27 mouse cellular contexts compared by ENCODE assay signal in the genomic region with DNA sequence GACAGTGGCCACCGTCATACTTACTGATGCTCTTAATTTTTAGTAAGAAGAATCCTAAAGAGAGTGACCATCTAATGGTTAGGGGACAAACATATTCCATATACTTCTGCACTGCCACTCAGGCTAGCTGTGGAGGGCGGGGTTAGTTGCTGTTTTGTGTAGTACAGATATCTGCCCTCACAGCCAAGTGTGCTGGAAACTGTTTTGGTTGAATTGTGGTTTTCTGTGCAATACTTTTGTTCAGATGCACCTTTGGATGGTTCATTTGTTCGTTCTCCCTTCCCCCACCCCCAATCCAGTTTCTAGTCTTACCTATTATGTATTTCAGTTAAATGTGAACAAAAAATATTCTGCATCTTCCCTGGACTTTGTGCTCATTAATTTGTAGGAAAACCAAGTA.
A peak's percentile ranks its signal among the peaks of the same experiment; 100 is the strongest.
DNase-seq lines count a peak whose midpoint lies in the region; ATAC-seq lines count a peak whose summit lies in the region.
"Had no signal": no experiment of that assay in that cellular context is flagged by ENCODE, and none has a peak within 500 bp of the region (broad histone marks: within the 10 kb centered on the region; RNA-seq: fewer than 3 reads in every experiment).

No protein-coding gene starts in this region.

- no peaks in the 10 kb centered on the region for H3K9me3 ChIP-seq in liver, embryonic 15.5 days (replicated peaks)
- no peaks in the 10 kb centered on the region for H3K9me3 ChIP-seq in kidney, embryonic 15.5 days (replicated peaks)
- H3K9me3 ChIP-seq in kidney, embryonic 14.5 days (ENCODE audit: control insufficient read depth, low read length): no peaks in the 10 kb centered on the region
- H3K9me3 ChIP-seq: embryonic facial prominence, embryonic 12.5 days; forebrain, embryonic 13.5 days; heart, embryonic 10.5 days; limb, embryonic 10.5 days; limb, embryonic 15.5 days; lung, embryonic 15.5 days; midbrain, embryonic 12.5 days; neural tube, embryonic 13.5 days had no signal

- peak overlapping the region; percentile 29 for H3K4me2 ChIP-seq in liver, embryonic 15.5 days
- no peak overlapping the region for H3K4me2 ChIP-seq in kidney, embryonic 15.5 days
- H3K4me2 ChIP-seq in kidney, embryonic 14.5 days (replicated peaks; ENCODE audit: low read depth, low read length): no peak overlapping the region
- H3K4me2 ChIP-seq: embryonic facial prominence, embryonic 12.5 days; forebrain, embryonic 13.5 days; hindbrain, embryonic 14.5 days; limb, embryonic 15.5 days; lung, embryonic 15.5 days; midbrain, embryonic 12.5 days; neural tube, embryonic 13.5 days had no signal

- H3K9ac ChIP-seq in liver, embryonic 15.5 days: no peak overlapping the region
- H3K9ac ChIP-seq in kidney, embryonic 15.5 days: no peak overlapping the region
- H3K9ac ChIP-seq in kidney, embryonic 14.5 days (ENCODE audit: low read depth, low read length): no peak overlapping the region
- H3K9ac ChIP-seq: embryonic facial prominence, embryonic 12.5 days; forebrain, embryonic 13.5 days; hindbrain, embryonic 14.5 days; limb, embryonic 15.5 days; lung, embryonic 15.5 days; midbrain, embryonic 12.5 days; neural tube, embryonic 13.5 days had no signal

- 29% methylated on average over 3 of the region's 3 CpGs for WGBS in liver, embryonic 15.5 days (ENCODE audit: insufficient replicate concordance)
- WGBS in kidney, embryonic 15.5 days: 90% methylated on average over 3 of the region's 3 CpGs
- WGBS in kidney, embryonic 14.5 days: 94% methylated on average over 3 of the region's 3 CpGs

- H3K27ac ChIP-seq in liver, embryonic 15.5 days (replicated peaks): peak overlapping the region; percentile 88
- no peak overlapping the region for H3K27ac ChIP-seq in kidney, embryonic 15.5 days
- no peak overlapping the region for H3K27ac ChIP-seq in kidney, embryonic 14.5 days (ENCODE audit: low read depth, low read length)
- H3K27ac ChIP-seq: embryonic facial prominence, embryonic 12.5 days; forebrain, embryonic 13.5 days; heart, embryonic 10.5 days; hindbrain, embryonic 14.5 days; limb, embryonic 10.5 days; limb, embryonic 15.5 days; lung, embryonic 15.5 days; midbrain, embryonic 12.5 days; neural tube, embryonic 13.5 days had no signal

- DNase-seq in thymus, postnatal 0 days (ENCODE audit: low spot score): peak; percentile 4
- no peak for DNase-seq in thymus, postnatal 14 days
- peak; percentile 84 for DNase-seq in liver
- no peak for DNase-seq in ovary, postnatal 36 days (ENCODE audit: low spot score)
- no peak for DNase-seq in c-Kit-positive CD71-positive TER-119-positive erythroid progenitor cells, embryonic 14.5 days (ENCODE audit: low spot score)
- DNase-seq: adrenal gland, postnatal 25 days; cerebellum, adult 2 months; cerebellum, postnatal 14 days; gastrocnemius, postnatal 25 days; heart, adult 11 months; kidney, postnatal 36 days; layer of hippocampus, postnatal 36 days; thymus, postnatal 25 days had no signal

- peaks cover 73% of the 10 kb centered on the region for H3K4me1 ChIP-seq in liver, embryonic 15.5 days (replicated peaks)
- H3K4me1 ChIP-seq in kidney, embryonic 15.5 days: no peaks in the 10 kb centered on the region
- no peaks in the 10 kb centered on the region for H3K4me1 ChIP-seq in kidney, embryonic 14.5 days (ENCODE audit: control insufficient read depth, insufficient read depth, low read length)
- H3K4me1 ChIP-seq: embryonic facial prominence, embryonic 12.5 days; forebrain, embryonic 13.5 days; heart, embryonic 10.5 days; limb, embryonic 10.5 days; limb, embryonic 15.5 days; lung, embryonic 15.5 days; midbrain, embryonic 12.5 days; neural tube, embryonic 13.5 days had no signal

- no peaks in the 10 kb centered on the region for H3K27me3 ChIP-seq in liver, embryonic 15.5 days
- no peaks in the 10 kb centered on the region for H3K27me3 ChIP-seq in kidney, embryonic 15.5 days
- H3K27me3 ChIP-seq in kidney, embryonic 14.5 days (ENCODE audit: control insufficient read depth, insufficient read depth, low read length): no peaks in the 10 kb centered on the region
- H3K27me3 ChIP-seq: embryonic facial prominence, embryonic 12.5 days; forebrain, embryonic 13.5 days; limb, embryonic 15.5 days; lung, embryonic 15.5 days; midbrain, embryonic 12.5 days; neural tube, embryonic 13.5 days had no signal

- ATAC-seq in liver, embryonic 15.5 days (ENCODE audit: insufficient read depth): peak; percentile 74
- no peak for ATAC-seq in kidney, embryonic 15.5 days (replicated peaks; ENCODE audit: low FRiP score)
- ATAC-seq in kidney, embryonic 14.5 days (ENCODE audit: low FRiP score, low TSS enrichment): no peak
- ATAC-seq: CD4-positive, CD25-positive, alpha-beta regulatory T cell, adult 4 months; forebrain, embryonic 13.5 days; intestine, postnatal 0 days had no signal

- no peak overlapping the region for H3K4me3 ChIP-seq in liver, embryonic 15.5 days (replicated peaks)
- H3K4me3 ChIP-seq in kidney, embryonic 15.5 days (replicated peaks): no peak overlapping the region
- no peak overlapping the region for H3K4me3 ChIP-seq in kidney, embryonic 14.5 days (ENCODE audit: low read length)
- H3K4me3 ChIP-seq: embryonic facial prominence, embryonic 12.5 days; forebrain, embryonic 13.5 days; heart, embryonic 10.5 days; limb, embryonic 10.5 days; limb, embryonic 15.5 days; lung, embryonic 15.5 days; midbrain, embryonic 12.5 days; neural tube, embryonic 13.5 days had no signal

- H3K36me3 ChIP-seq in liver, embryonic 15.5 days (replicated peaks): no peaks in the 10 kb centered on the region
- H3K36me3 ChIP-seq in kidney, embryonic 15.5 days: no peaks in the 10 kb centered on the region
- no peaks in the 10 kb centered on the region for H3K36me3 ChIP-seq in kidney, embryonic 14.5 days (ENCODE audit: control insufficient read depth, insufficient read depth, low read length)
- H3K36me3 ChIP-seq: embryonic facial prominence, embryonic 12.5 days; heart, embryonic 10.5 days; limb, embryonic 10.5 days; limb, embryonic 15.5 days; lung, embryonic 15.5 days; midbrain, embryonic 12.5 days; neural tube, embryonic 13.5 days had no signal

Comparison
In these comparisons a context has a peak if more than half of its experiments do, and no peak if none do; other contexts are left out.
1. DNase-seq: peak in thymus, postnatal 0 days (single experiment) and liver (single experiment); none in thymus, postnatal 14 days (single experiment), ovary, postnatal 36 days (single experiment) and c-Kit-positive CD71-positive TER-119-positive erythroid progenitor cells, embryonic 14.5 days (single experiment).